Mouse (Mus musculus): ENCODE results near the gene Chst11. TPM values are rescaled to one million over a fixed set of nuclear protein-coding genes. Genes with fewer than 3 reads are reported as not detected.
A peak's percentile ranks its signal among the peaks of the same experiment; 100 is the strongest.

The Chst11 gene
- 2.0 and 2.2 TPM in 2 replicates for polyA plus RNA-seq (2014; fragmentation: Nextera tagmentation; extraction: Ambion mirVana)

DNA sequence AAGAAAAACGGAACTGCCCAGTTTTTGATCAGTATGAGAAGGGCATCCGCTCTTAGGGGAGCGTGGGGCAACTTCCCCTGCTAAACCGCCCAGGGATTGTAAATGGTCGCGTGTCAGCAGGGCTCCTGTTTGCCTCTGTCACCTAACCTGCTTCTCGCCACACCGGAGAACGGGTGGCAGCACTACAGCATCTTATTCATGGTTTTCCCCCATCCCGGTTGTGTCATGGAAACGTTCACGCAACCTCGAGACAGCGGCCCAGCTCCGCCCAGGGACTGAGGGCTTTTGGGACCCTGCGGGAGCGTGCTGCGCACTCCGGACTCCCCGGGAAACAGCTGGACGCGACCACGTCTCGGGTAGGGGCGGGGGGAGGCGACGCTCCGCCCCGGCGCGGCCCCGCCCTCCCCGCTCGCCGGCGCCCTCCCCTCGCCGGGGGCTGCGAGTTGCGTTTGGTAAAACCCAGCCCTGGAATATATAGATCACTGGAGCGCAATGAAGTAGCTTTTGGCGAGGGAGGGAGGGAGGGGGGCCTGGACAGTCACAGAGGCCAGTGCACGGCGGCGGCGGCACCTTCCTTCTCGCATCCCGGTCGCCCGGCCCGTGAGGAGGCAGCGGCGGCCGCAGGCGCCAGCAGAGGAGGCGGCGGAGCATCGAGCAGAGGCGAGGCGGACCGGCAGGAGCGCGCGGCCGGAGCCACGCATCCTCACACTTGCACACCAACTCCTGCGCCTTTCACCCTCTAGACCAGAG lies at the start of gene Chst11:
Gene Chst11, plus strand, starts transcription at position 549 of the 750 bp plus-strand sequence.
- Histone ChIP-seq H3K4me2 (ENCODE audit: low read length) (peak within 1 kb of the TSS; percentile 98), H3K9ac (ENCODE audit: low read length) (peak within 1 kb of the TSS; percentile 65), H3K4me3 (ENCODE audit: low read depth, low read length) (peak within 1 kb of the TSS; percentile 73), H3K27me3 (replicated peaks; ENCODE audit: control insufficient read depth, insufficient read depth, low read length) (peaks cover 7% of the 10 kb centered on the region), H3K9me3 (ENCODE audit: control insufficient read depth, low read length) (no peaks in the 10 kb centered on the region), H3K36me3 (ENCODE audit: control insufficient read depth, insufficient read depth, low read length) (no peaks in the 10 kb centered on the region), H3K27ac (ENCODE audit: low read depth) (peak within 1 kb of the TSS; percentile 70), H3K4me1 (replicated peaks; ENCODE audit: control insufficient read depth, insufficient read depth, low read length) (peaks cover 21% of the 10 kb centered on the region)
- under 1% methylated on average over 61 of the region's 67 CpGs for WGBS
- peak; percentile 86 for DNase-seq (ENCODE audit: low spot score)
- peak; percentile 85 for ATAC-seq (replicated peaks; ENCODE audit: low FRiP score, low TSS enrichment, low read depth)

DNA sequence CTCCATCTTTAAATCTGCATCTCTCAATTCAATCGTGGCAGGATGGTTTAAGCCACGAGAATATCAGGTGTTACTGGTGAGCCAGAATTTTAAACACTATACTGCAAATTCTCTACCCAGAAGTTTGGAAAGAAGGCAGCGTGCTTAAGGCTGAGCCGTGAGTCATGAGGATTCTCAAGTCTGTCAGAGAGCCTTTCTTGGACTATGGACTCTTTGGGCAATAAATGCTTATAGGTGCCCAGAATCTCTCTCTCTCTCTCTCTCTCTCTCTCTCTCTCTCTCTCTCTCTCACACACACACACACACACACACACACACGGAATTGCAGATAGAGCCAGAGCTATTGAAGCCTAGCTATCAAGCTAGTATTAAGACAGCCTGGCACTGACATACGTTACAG lies 49.5 kb upstream of the Chst11 start:
- Histone ChIP-seq H3K4me1 (replicated peaks; ENCODE audit: control insufficient read depth, insufficient read depth, low read length) (no peaks in the 10 kb centered on the region), H3K9me3 (ENCODE audit: control insufficient read depth, low read length) (no peaks in the 10 kb centered on the region), H3K4me3 (ENCODE audit: low read depth, low read length) (no peak overlapping the region), H3K27me3 (replicated peaks; ENCODE audit: control insufficient read depth, insufficient read depth, low read length) (no peaks in the 10 kb centered on the region), H3K4me2 (ENCODE audit: low read length) (no peak overlapping the region), H3K27ac (ENCODE audit: low read depth) (no peak overlapping the region), H3K36me3 (ENCODE audit: control insufficient read depth, insufficient read depth, low read length) (no peaks in the 10 kb centered on the region), H3K9ac (ENCODE audit: low read length) (no peak overlapping the region)
- DNase-seq (ENCODE audit: low spot score) (no peak), ATAC-seq (replicated peaks; ENCODE audit: low FRiP score, low TSS enrichment, low read depth) (0 out of 2 replicates have a peak, but pooled peaks have one; percentile 72)
- 67% methylated on average over 6 of the region's 6 CpGs for WGBS

DNA sequence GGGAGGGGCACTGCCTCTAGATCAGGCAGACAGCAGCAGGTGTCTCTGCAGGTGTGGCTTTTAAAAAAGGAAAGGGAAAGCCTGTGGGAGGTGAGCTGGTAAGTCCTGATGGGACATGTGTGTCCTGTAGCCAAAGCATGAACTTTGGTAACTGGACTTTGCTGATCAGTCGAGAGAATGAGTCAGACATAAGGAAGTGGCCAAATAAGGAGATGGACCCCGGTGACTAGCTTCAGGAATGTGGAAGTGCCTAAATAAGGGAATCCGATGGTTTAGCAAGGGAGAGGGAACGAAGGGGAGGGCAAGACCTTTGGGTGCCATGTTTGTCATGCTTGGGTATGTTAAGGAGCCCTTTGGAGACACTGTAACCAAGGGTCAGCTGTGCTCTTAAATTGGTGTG lies 31.9 kb upstream of the Chst11 start:
- no peak overlapping the region for H3K4me2 ChIP-seq (ENCODE audit: low read length)
- H3K4me3 ChIP-seq (ENCODE audit: low read depth, low read length): no peak overlapping the region
- H3K4me1 ChIP-seq (replicated peaks; ENCODE audit: control insufficient read depth, insufficient read depth, low read length): no peaks in the 10 kb centered on the region
- WGBS: 86% methylated on average over 4 of the region's 4 CpGs
- DNase-seq (ENCODE audit: low spot score) (no peak), ATAC-seq (replicated peaks; ENCODE audit: low FRiP score, low TSS enrichment, low read depth) (no peak)
- H3K36me3 ChIP-seq (ENCODE audit: control insufficient read depth, insufficient read depth, low read length): no peaks in the 10 kb centered on the region
- 0 out of 2 replicates have a peak, but pooled peaks cover 3% of the 10 kb centered on the region for H3K9me3 ChIP-seq (ENCODE audit: control insufficient read depth, low read length)
- no peak overlapping the region for H3K27ac ChIP-seq (ENCODE audit: low read depth)
- H3K9ac ChIP-seq (ENCODE audit: low read length): no peak overlapping the region
- no peaks in the 10 kb centered on the region for H3K27me3 ChIP-seq (replicated peaks; ENCODE audit: control insufficient read depth, insufficient read depth, low read length)

DNA sequence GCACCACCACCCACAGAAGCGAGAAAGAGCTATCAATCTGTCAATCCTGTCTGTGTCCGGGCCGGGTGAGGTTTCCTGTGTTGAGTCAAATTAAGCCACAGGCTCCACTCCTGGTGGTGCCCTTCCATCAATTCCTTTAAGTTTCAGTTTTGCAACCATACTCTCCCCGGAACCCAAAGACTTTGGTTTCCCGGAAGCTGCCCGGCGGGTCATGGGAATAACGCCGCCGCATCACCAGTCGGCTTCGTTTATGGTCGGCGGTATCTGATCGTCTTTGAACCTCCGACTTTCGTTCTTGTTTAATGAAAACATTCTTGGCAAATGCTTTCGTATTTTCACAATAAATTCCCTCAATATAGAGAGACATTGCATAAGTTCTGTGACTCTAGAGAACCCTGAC lies 30.2 kb upstream of the Chst11 start:
- H3K27me3 ChIP-seq (replicated peaks; ENCODE audit: control insufficient read depth, insufficient read depth, low read length): no peaks in the 10 kb centered on the region
- H3K4me1 ChIP-seq (replicated peaks; ENCODE audit: control insufficient read depth, insufficient read depth, low read length): no peaks in the 10 kb centered on the region
- DNase-seq (ENCODE audit: low spot score): no peak
- WGBS: 90% methylated on average over 18 of the region's 18 CpGs
- ATAC-seq (replicated peaks; ENCODE audit: low FRiP score, low TSS enrichment, low read depth): no peak
- no peaks in the 10 kb centered on the region for H3K36me3 ChIP-seq (ENCODE audit: control insufficient read depth, insufficient read depth, low read length)
- no peak overlapping the region for H3K4me3 ChIP-seq (ENCODE audit: low read depth, low read length)
- H3K27ac ChIP-seq (ENCODE audit: low read depth): no peak overlapping the region
- H3K9ac ChIP-seq (ENCODE audit: low read length): no peak overlapping the region
- 0 out of 2 replicates have a peak, but pooled peaks cover 3% of the 10 kb centered on the region for H3K9me3 ChIP-seq (ENCODE audit: control insufficient read depth, low read length)
- no peak overlapping the region for H3K4me2 ChIP-seq (ENCODE audit: low read length)

DNA sequence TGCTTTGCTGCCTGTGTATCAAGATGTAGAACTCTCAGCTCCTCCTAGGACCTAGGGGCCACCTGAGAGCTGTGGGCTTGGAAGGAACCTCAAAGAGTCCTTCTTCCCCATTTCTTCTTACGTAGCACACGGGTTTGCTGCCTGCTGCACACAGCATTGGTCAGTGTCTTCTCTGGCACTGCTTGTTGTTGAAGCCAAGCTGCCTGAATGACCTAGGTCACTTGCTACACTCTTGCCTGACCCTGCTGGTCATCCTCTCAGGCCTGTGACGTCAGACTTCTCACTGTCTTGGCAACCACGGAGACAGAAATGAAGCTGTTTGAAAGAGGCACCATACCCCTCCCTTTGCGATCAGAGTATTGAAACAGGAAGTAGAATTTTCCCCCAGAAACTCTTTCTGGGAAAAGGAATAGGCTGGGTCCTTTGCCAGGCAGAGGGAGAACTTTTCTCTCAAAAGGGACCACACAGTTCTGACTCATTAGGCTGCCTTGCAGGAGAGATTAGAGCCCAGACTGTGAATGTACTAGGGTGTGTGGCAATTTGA lies 27.0 kb upstream of the Chst11 start:
- DNase-seq (ENCODE audit: low spot score): no peak
- WGBS: 69% methylated on average over 5 of the region's 5 CpGs

DNA sequence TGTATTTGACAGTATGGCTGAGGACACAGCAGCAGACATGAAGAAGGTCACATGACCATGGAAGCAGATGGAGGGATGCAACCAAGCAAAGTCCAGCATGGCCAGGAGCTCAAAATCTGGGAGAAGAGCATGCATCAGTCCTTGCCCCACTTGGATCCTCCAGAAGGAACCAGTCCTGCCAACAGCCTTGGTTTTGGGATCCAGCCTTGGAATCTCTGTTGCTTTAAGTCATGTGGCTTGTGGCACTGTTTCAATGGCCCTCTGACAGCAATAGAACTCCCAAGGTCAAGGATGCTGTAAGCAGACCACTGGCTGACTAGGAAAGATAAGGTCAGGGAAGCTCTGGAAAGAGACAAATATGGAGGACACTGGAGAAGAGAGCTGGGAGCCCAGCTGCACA lies 26.0 kb upstream of the Chst11 start:
- Histone ChIP-seq H3K27me3 (replicated peaks; ENCODE audit: control insufficient read depth, insufficient read depth, low read length) (no peaks in the 10 kb centered on the region), H3K9me3 (ENCODE audit: control insufficient read depth, low read length) (0 out of 2 replicates have a peak, but pooled peaks cover 1% of the 10 kb centered on the region), H3K4me1 (replicated peaks; ENCODE audit: control insufficient read depth, insufficient read depth, low read length) (no peaks in the 10 kb centered on the region), H3K36me3 (ENCODE audit: control insufficient read depth, insufficient read depth, low read length) (no peaks in the 10 kb centered on the region), H3K4me2 (ENCODE audit: low read length) (no peak overlapping the region), H3K27ac (ENCODE audit: low read depth) (no peak overlapping the region), H3K9ac (ENCODE audit: low read length) (no peak overlapping the region), H3K4me3 (ENCODE audit: low read depth, low read length) (no peak overlapping the region)
- DNase-seq (ENCODE audit: low spot score) (no peak), ATAC-seq (replicated peaks; ENCODE audit: low FRiP score, low TSS enrichment, low read depth) (no peak)

More for the DNA sequence above, 27.0 kb upstream of the Chst11 start:
- Histone ChIP-seq H3K4me1 (replicated peaks; ENCODE audit: control insufficient read depth, insufficient read depth, low read length) (no peaks in the 10 kb centered on the region), H3K27ac (ENCODE audit: low read depth) (no peak overlapping the region), H3K4me2 (ENCODE audit: low read length) (no peak overlapping the region), H3K9ac (ENCODE audit: low read length) (no peak overlapping the region), H3K9me3 (ENCODE audit: control insufficient read depth, low read length) (0 out of 2 replicates have a peak, but pooled peaks cover 3% of the 10 kb centered on the region), H3K36me3 (ENCODE audit: control insufficient read depth, insufficient read depth, low read length) (no peaks in the 10 kb centered on the region), H3K27me3 (replicated peaks; ENCODE audit: control insufficient read depth, insufficient read depth, low read length) (no peaks in the 10 kb centered on the region), H3K4me3 (ENCODE audit: low read depth, low read length) (no peak overlapping the region)
- no peak for ATAC-seq (replicated peaks; ENCODE audit: low FRiP score, low TSS enrichment, low read depth)

DNA sequence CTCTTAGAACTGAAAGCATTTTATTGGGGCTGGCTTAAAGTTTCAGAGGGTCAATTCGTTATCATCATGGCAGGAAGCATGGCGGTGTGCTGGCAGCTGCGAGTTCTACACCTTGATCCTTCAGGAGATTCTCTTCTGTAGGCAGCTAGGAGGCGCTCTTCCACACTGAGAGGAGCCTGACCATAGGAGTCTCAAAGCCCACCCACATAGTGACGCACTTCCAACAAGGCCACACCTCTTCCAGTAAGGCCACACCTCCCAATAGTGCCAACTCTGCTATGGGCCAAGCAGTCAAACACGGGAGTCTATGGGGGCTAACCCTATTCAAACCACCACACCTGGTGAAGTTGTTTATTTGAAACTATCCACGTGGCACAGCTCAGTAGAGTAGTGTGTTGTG lies 24.0 kb upstream of the Chst11 start:
- DNase-seq (ENCODE audit: low spot score) (no peak), ATAC-seq (replicated peaks; ENCODE audit: low FRiP score, low TSS enrichment, low read depth) (no peak)

DNA sequence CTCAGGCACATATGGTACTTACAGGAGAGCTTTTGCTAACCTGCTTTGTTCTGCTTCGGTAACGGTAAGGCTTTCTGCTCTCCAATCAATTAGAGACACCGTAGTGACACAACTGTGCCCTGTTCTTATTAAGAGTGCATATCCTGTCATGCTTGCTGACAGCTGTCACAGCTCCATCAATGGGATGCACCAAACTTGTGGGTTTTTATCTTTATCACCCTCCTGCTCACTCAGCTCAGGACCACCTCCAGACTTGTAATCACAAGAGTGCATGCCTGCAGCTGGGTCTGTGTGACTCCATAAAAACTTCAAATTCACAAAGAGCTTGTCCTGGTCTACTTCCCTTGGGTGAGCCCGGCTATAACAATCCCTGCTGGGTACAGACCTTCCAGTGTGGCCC lies 23.3 kb upstream of the Chst11 start:
- Histone ChIP-seq H3K27ac (ENCODE audit: low read depth) (no peak overlapping the region), H3K9me3 (ENCODE audit: control insufficient read depth, low read length) (no peaks in the 10 kb centered on the region), H3K27me3 (replicated peaks; ENCODE audit: control insufficient read depth, insufficient read depth, low read length) (no peaks in the 10 kb centered on the region), H3K9ac (ENCODE audit: low read length) (no peak overlapping the region), H3K4me2 (ENCODE audit: low read length) (no peak overlapping the region), H3K36me3 (ENCODE audit: control insufficient read depth, insufficient read depth, low read length) (no peaks in the 10 kb centered on the region), H3K4me3 (ENCODE audit: low read depth, low read length) (no peak overlapping the region), H3K4me1 (replicated peaks; ENCODE audit: control insufficient read depth, insufficient read depth, low read length) (no peaks in the 10 kb centered on the region)
- ATAC-seq (replicated peaks; ENCODE audit: low FRiP score, low TSS enrichment, low read depth) (no peak), DNase-seq (ENCODE audit: low spot score) (no peak)
- 90% methylated on average over 4 of the region's 4 CpGs for WGBS

More for the DNA sequence above, 24.0 kb upstream of the Chst11 start:
- H3K4me1 ChIP-seq (replicated peaks; ENCODE audit: control insufficient read depth, insufficient read depth, low read length): no peaks in the 10 kb centered on the region
- 50% methylated on average over 7 of the region's 7 CpGs for WGBS
- no peak overlapping the region for H3K4me2 ChIP-seq (ENCODE audit: low read length)
- no peaks in the 10 kb centered on the region for H3K27me3 ChIP-seq (replicated peaks; ENCODE audit: control insufficient read depth, insufficient read depth, low read length)
- H3K9me3 ChIP-seq (ENCODE audit: control insufficient read depth, low read length): no peaks in the 10 kb centered on the region
- no peak overlapping the region for H3K4me3 ChIP-seq (ENCODE audit: low read depth, low read length)
- no peak overlapping the region for H3K27ac ChIP-seq (ENCODE audit: low read depth)
- H3K9ac ChIP-seq (ENCODE audit: low read length): no peak overlapping the region
- no peaks in the 10 kb centered on the region for H3K36me3 ChIP-seq (ENCODE audit: control insufficient read depth, insufficient read depth, low read length)

Measured in intestine, embryonic 14.5 days (tissue).